Mouse (Mus musculus) forebrain, postnatal 0 days (tissue): ENCODE results near the gene Mst1r. TPM values are rescaled to one million over a fixed set of nuclear protein-coding genes. Genes with fewer than 3 reads are reported as not detected.

ENCODE experiments used
- ATAC-seq: fragments of 200-750 bp; cut with Nextera tagmentation; 2 replicates; pipeline ENCODE4 v1.8.0; 2017; ENCODE audit warnings: mild to moderate bottlenecking, moderate library complexity
- DNase-seq: peaks from one replicate; pipeline ENCODE4 v3.0.0-alpha.2; 2015
- H3K27ac ChIP-seq: fragments of 300-500 bp; sonication (generic); 2 replicates; pipeline ENCODE4 v1.5.1; 2014; ENCODE audit warnings: low read depth, mild to moderate bottlenecking, antibody characterized with exemption, low read length, moderate library complexity, mixed read lengths
- H3K27me3 ChIP-seq: fragments of 300-500 bp; sonication (generic); 2 replicates; pipeline ENCODE4 v1.6.1; 2014; ENCODE audit warnings: mild to moderate bottlenecking, low read length, mixed read lengths; ENCODE audit not compliant: insufficient read depth
- H3K36me3 ChIP-seq: fragments of 300-500 bp; sonication (generic); 2 replicates; pipeline ENCODE4 v1.6.1; 2014; ENCODE audit warnings: mild to moderate bottlenecking, moderate library complexity; ENCODE audit not compliant: insufficient read depth
- H3K4me1 ChIP-seq: fragments of 300-500 bp; sonication (generic); 2 replicates; pipeline ENCODE4 v1.6.1; 2014; ENCODE audit warnings: antibody characterized with exemption; ENCODE audit not compliant: insufficient read depth
- H3K4me2 ChIP-seq: fragments of 300-500 bp; sonication (generic); 2 replicates; pipeline ENCODE4 v1.6.1; 2014; ENCODE audit warnings: low read depth, mild to moderate bottlenecking, moderate library complexity
- H3K4me3 ChIP-seq: fragments of 300-500 bp; sonication (generic); 2 replicates; pipeline ENCODE4 v1.5.1; 2014; ENCODE audit warnings: low read depth, low read length, mixed read lengths
- H3K9ac ChIP-seq: fragments of 300-500 bp; sonication (generic); 2 replicates; pipeline ENCODE4 v1.6.1; 2014; ENCODE audit warnings: mild to moderate bottlenecking
- H3K9me3 ChIP-seq: fragments of 300-500 bp; sonication (generic); 2 replicates; pipeline ENCODE4 v1.6.1; 2016; ENCODE audit warnings: low read length
- CTCF ChIP-seq: sonication (generic); IDR thresholded peaks from 2 replicates; pipeline ENCODE4 v1.5.1; 2016; ENCODE audit warnings: antibody characterized with exemption, control low read depth, low read depth
- WGBS: fragments of 180-500 bp; shearing (Covaris S2); extraction: QIAGEN DNeasy Blood & Tissue Kit; methylation state at CpG from one replicate; pipeline ENCODE4 v1.1.7; 2014; 5-methylcytosine and 5-hydroxymethylcytosine counted together
- polyA plus RNA-seq: library from polyadenylated mRNA; unstranded; fragments of >200 nt; fragmentation: Nextera tagmentation; extraction: Ambion mirVana; gene quantifications from 2 replicates; pipeline ENCODE4 v1.2.1, GENCODE M21; 2015
- total RNA-seq: library from RNA; depleted of rRNA; stranded (reverse); fragments of >200 nt; gene quantifications from 2 replicates; pipeline ENCODE4 v1.2.3, GENCODE M21; 2014; rRNA removed

Mst1r gene
- total and polyA plus RNA-seq, 2 experiments from 2014 or later, result 0.86 to 1.0 TPM

DNA sequence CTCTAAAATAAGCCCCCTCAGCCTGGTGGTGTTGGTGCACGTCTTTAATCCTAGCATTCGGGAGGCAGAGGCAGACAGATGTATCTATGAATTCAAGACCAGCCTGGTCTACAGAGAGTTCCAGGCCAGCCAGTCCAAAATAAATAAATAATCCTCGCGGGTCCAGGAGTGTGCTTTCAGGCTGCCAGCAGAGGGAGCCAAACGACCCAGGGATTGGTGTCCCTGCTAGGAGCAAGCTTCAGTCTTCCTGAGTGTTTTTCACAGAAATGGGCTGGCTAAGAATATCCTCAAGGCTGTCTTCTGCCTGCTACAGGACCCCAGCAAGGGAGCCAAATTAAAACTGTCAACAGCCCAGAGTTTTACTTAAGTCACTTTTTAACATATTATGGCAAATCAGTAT, 57.0 kb downstream of the Mst1r start:
- H3K36me3 ChIP-seq, result peaks cover 15% of the 10 kb centered on the region
- WGBS, result 27% methylated on average over 5 of the region's 5 CpGs
- peak; percentile 42 for ATAC-seq
- no peak overlapping the region for H3K4me3 ChIP-seq
- no peak overlapping the region for H3K4me2 ChIP-seq
- H3K9me3 ChIP-seq, result no peaks in the 10 kb centered on the region
- H3K27me3 ChIP-seq, result no peaks in the 10 kb centered on the region
- H3K4me1 ChIP-seq, result peaks cover 17% of the 10 kb centered on the region
- peak; percentile 90 for TF ChIP-seq CTCF
- H3K27ac ChIP-seq, result no peak overlapping the region
- peak; percentile 86 for DNase-seq
- no peak overlapping the region for H3K9ac ChIP-seq

DNA sequence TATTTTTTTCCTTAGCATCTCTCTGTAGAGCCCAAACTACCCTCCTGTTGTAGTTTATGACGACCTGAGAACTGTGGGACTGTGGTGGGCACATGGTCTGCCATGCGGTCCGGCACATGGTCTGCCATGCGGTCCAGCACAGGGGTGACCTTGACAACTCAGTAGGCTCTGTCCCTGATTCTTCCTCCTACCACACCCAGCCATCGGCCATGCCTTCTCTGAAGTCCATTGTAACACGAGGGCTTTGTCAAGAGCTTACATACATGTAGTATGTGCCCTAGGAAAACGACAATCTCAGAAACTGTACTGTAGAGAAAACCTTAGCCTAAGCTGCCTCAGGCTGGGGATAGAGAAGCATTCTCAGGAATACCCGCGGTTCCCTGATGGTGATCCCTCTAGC, 58.0 kb downstream of the Mst1r start:
- WGBS, result 93% methylated on average over 9 of the region's 9 CpGs
- no peak overlapping the region for H3K4me3 ChIP-seq
- H3K27ac ChIP-seq, result no peak overlapping the region
- TF ChIP-seq CTCF, result no peak
- DNase-seq (no peak), ATAC-seq (no peak)
- H3K36me3 ChIP-seq, result peaks cover 14% of the 10 kb centered on the region
- no peak overlapping the region for H3K4me2 ChIP-seq
- no peaks in the 10 kb centered on the region for H3K9me3 ChIP-seq
- no peak overlapping the region for H3K9ac ChIP-seq
- no peaks in the 10 kb centered on the region for H3K27me3 ChIP-seq
- H3K4me1 ChIP-seq, result peaks cover 17% of the 10 kb centered on the region

DNA sequence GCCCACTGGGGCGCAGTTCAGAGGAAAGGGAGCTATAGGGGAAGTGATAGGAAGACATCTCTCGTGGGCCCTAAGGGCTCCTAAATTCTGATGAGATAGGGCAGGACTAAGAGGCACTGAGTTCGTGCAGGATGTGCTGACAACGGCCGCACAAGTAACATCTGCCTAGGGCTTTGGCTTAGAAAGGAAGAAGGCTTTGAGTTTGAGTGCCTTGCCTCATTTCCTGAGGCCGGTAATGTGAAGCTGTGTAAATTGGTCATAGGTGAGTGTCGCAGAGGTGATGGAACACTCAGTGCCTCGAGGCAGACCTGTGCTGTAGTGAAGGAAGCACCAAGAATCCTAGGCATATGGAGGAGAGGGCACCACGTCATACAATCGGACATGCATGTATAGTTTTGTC, 60.0 kb downstream of the Mst1r start:
- no peak for ATAC-seq
- H3K27ac ChIP-seq, result no peak overlapping the region
- no peak for TF ChIP-seq CTCF
- no peak for DNase-seq
- no peaks in the 10 kb centered on the region for H3K9me3 ChIP-seq
- peaks cover 4% of the 10 kb centered on the region; the same call in 1 of the 2 replicates for H3K4me1 ChIP-seq
- no peak overlapping the region for H3K4me2 ChIP-seq
- H3K36me3 ChIP-seq, result peaks cover 11% of the 10 kb centered on the region
- no peak overlapping the region for H3K9ac ChIP-seq
- WGBS, result 91% methylated on average over 10 of the region's 10 CpGs
- H3K4me3 ChIP-seq, result no peak overlapping the region
- no peaks in the 10 kb centered on the region for H3K27me3 ChIP-seq

DNA sequence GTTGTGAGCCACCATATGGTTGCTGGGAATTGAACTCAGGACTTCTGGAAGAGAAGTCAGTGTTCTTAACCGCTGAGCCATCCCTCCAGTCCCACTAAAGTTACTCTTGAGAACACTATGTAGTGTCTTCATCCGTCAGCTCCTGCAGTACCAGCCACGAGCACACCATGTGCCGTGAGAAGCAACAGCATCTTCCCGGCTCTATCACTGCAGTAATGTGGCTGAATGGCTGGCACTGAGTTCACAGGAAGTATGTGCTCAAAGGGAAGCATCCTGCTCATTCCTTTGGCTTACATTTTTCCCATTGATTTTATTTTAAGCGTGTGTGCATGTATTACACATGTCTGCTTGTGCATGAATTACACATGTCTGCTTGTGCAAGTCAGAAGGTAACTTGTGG, 60.8 kb downstream of the Mst1r start:
- Histone ChIP-seq H3K4me2 (no peak overlapping the region), H3K9ac (no peak overlapping the region), H3K9me3 (no peaks in the 10 kb centered on the region), H3K4me1 (no peaks in the 10 kb centered on the region), H3K27me3 (no peaks in the 10 kb centered on the region), H3K4me3 (no peak overlapping the region), H3K36me3 (peaks cover 16% of the 10 kb centered on the region), H3K27ac (no peak overlapping the region)
- whole genome bisulfite sequencing, result 86% methylated on average over 6 of the region's 6 CpGs
- no peak for TF ChIP-seq CTCF
- no peak for ATAC-seq
- DNase-seq, result no peak

DNA sequence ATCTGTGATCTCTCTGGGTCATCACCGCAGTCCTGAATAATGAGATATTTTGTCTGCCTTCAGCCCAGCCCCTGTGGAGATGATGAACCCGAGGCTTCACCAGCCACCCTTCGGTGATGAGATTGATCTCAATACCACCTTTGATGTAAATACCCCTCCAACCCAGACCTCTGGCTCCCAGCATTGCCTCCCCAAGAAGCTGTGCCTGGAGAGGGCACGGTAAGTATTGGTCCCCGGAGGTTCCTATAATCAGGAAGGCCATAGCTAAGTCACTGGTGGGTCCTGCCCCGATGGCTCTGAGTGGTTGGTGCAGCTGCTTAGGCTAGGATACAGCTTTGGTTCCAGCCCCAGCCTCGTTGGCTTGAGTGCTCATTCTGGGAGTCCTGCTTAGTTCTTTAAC, 61.9 kb downstream of the Mst1r start:
- Histone ChIP-seq H3K4me3 (no peak overlapping the region), H3K9ac (no peak overlapping the region), H3K4me2 (no peak overlapping the region), H3K27ac (no peak overlapping the region), H3K36me3 (peaks cover 16% of the 10 kb centered on the region; the same call in 1 of the 2 replicates), H3K4me1 (no peaks in the 10 kb centered on the region), H3K9me3 (no peaks in the 10 kb centered on the region), H3K27me3 (no peaks in the 10 kb centered on the region)
- WGBS, result 92% methylated on average over 7 of the region's 7 CpGs
- TF ChIP-seq CTCF, result no peak
- DNase-seq (no peak), ATAC-seq (no peak)

Other genes starting within 250 kb of the Mst1r start
- gene Slc38a3, start 237.3 kb upstream of the Mst1r start, total RNA-seq, result 43.5 and 60.9 TPM in 2 replicates
- 38.7 and 39.8 TPM in 2 replicates for gene Slc38a3, start 237.3 kb upstream of the Mst1r start, polyA plus RNA-seq
- 0.24 TPM in 1 of 2 replicates, not detected in the other for gene Gnat1, start 227.2 kb upstream of the Mst1r start, total RNA-seq
- 0.73 and 1.8 TPM in 2 replicates for gene Gnat1, start 227.2 kb upstream of the Mst1r start, polyA plus RNA-seq
- 56.6 and 61.4 TPM in 2 replicates for gene Sema3f, start 196.4 kb upstream of the Mst1r start, total RNA-seq
- 7.1 and 7.8 TPM in 2 replicates for gene Sema3f, start 196.4 kb upstream of the Mst1r start, polyA plus RNA-seq
- gene Rbm5, start 135.9 kb upstream of the Mst1r start, total RNA-seq, result 173 and 208 TPM in 2 replicates
- 111 and 152 TPM in 2 replicates for gene Rbm5, start 135.9 kb upstream of the Mst1r start, polyA plus RNA-seq
- gene Rbm6, start 33.6 kb upstream of the Mst1r start, total RNA-seq, result 77.8 and 78.3 TPM in 2 replicates
- gene Rbm6, start 33.6 kb upstream of the Mst1r start, polyA plus RNA-seq, result 41.4 and 59.5 TPM in 2 replicates
- 18.9 and 22.2 TPM in 2 replicates for gene Mon1a, start 18.7 kb upstream of the Mst1r start, total RNA-seq
- 17.4 and 18.1 TPM in 2 replicates for gene Mon1a, start 18.7 kb upstream of the Mst1r start, polyA plus RNA-seq
- not detected in 2 replicates for gene Actl11, start 21.6 kb downstream of the Mst1r start, total RNA-seq
- not detected in 2 replicates for gene Actl11, start 21.6 kb downstream of the Mst1r start, polyA plus RNA-seq
- gene Camkv, start 28.8 kb downstream of the Mst1r start, total RNA-seq, result 228 and 329 TPM in 2 replicates
- 194 and 197 TPM in 2 replicates for gene Camkv, start 28.8 kb downstream of the Mst1r start, polyA plus RNA-seq
- gene Traip, start 43.3 kb downstream of the Mst1r start, total RNA-seq, result 11.0 and 15.7 TPM in 2 replicates
- gene Traip, start 43.3 kb downstream of the Mst1r start, polyA plus RNA-seq, result 11.2 TPM in 2 replicates
- gene Uba7, start 68.6 kb downstream of the Mst1r start, total RNA-seq, result 3.5 and 4.0 TPM in 2 replicates
- 4.5 and 4.8 TPM in 2 replicates for gene Uba7, start 68.6 kb downstream of the Mst1r start, polyA plus RNA-seq
- gene Gm20661, start 76.2 kb downstream of the Mst1r start, total RNA-seq, result 0.46 TPM in 1 of 2 replicates, not detected in the other
- gene Gm20661, start 76.2 kb downstream of the Mst1r start, polyA plus RNA-seq, result 0.12 and 0.20 TPM in 2 replicates
- gene Inka1, start 79.0 kb downstream of the Mst1r start, total RNA-seq, result 6.3 and 7.8 TPM in 2 replicates
- gene Inka1, start 79.0 kb downstream of the Mst1r start, polyA plus RNA-seq, result 20.3 and 23.0 TPM in 2 replicates
- gene Cdhr4, start 85.6 kb downstream of the Mst1r start, total RNA-seq, result 3.1 and 4.4 TPM in 2 replicates
- 0.38 and 0.69 TPM in 2 replicates for gene Cdhr4, start 85.6 kb downstream of the Mst1r start, polyA plus RNA-seq
- 4.2 and 7.9 TPM in 2 replicates for gene Gm20662, start 89.5 kb downstream of the Mst1r start, total RNA-seq
- not detected in 2 replicates for gene Gm20662, start 89.5 kb downstream of the Mst1r start, polyA plus RNA-seq
- gene Ip6k1, start 95.6 kb downstream of the Mst1r start, total RNA-seq, result 240 and 251 TPM in 2 replicates
- gene Ip6k1, start 95.6 kb downstream of the Mst1r start, polyA plus RNA-seq, result 70.5 and 86.9 TPM in 2 replicates
- 17.5 and 18.6 TPM in 2 replicates for gene Gmppb, start 142.4 kb downstream of the Mst1r start, total RNA-seq
- 15.5 and 16.0 TPM in 2 replicates for gene Gmppb, start 142.4 kb downstream of the Mst1r start, polyA plus RNA-seq
- gene Amigo3, start 146.3 kb downstream of the Mst1r start, total RNA-seq, result 2.9 and 3.4 TPM in 2 replicates
- gene Amigo3, start 146.3 kb downstream of the Mst1r start, polyA plus RNA-seq, result 1.4 and 1.5 TPM in 2 replicates
- gene Mst1, start 173.6 kb downstream of the Mst1r start, total RNA-seq, result 0.10 TPM in 1 of 2 replicates, not detected in the other
- gene Mst1, start 173.6 kb downstream of the Mst1r start, polyA plus RNA-seq, result not detected in 2 replicates
- 32.0 and 35.8 TPM in 2 replicates for gene Rnf123, start 176.5 kb downstream of the Mst1r start, total RNA-seq
- 25.4 and 37.0 TPM in 2 replicates for gene Rnf123, start 176.5 kb downstream of the Mst1r start, polyA plus RNA-seq
- gene Apeh, start 187.7 kb downstream of the Mst1r start, total RNA-seq, result 24.5 and 27.9 TPM in 2 replicates
- 28.2 and 30.0 TPM in 2 replicates for gene Apeh, start 187.7 kb downstream of the Mst1r start, polyA plus RNA-seq